Mouse (Mus musculus) cerebellum, adult 2 months (tissue): ENCODE results near the gene AC109138.7. TPM values are rescaled to one million over a fixed set of nuclear protein-coding genes. Genes with fewer than 3 reads are reported as not detected.
A peak's percentile ranks its signal among the peaks of the same experiment; 100 is the strongest.

Experiments
- DNase-seq, 2 experiments: peaks; one replicate each; pipeline ENCODE4 v3.0.0; 2021
- H3K27ac ChIP-seq: fragments of 200-500 bp; 2 replicates; pipeline ENCODE4 v1.5.1; 2012; ENCODE audit warnings: low read length, control low read depth, inconsistent platforms; ENCODE audit not compliant: insufficient read depth
- H3K27me3 ChIP-seq: fragments of 200-500 bp; 2 replicates; pipeline ENCODE4 v1.6.1; 2012; ENCODE audit warnings: inconsistent platforms, mild to moderate bottlenecking, low read length, moderate library complexity; ENCODE audit not compliant: control insufficient read depth, insufficient read depth
- H3K4me1 ChIP-seq: fragments of 200-500 bp; 2 replicates; pipeline ENCODE4 v1.6.1; 2011; ENCODE audit warnings: low read length; ENCODE audit not compliant: control insufficient read depth, insufficient read depth
- H3K4me3 ChIP-seq: fragments of 200-500 bp; replicated peaks from 2 replicates; pipeline ENCODE3; 2011; ENCODE audit warnings: mild to moderate bottlenecking, low read depth, low read length, control low read depth; ENCODE audit not compliant: insufficient read depth
- CTCF ChIP-seq: fragments of 200-500 bp; IDR thresholded peaks from 2 replicates; pipeline ENCODE4 v1.5.1; 2011; ENCODE audit warnings: low read depth, mild to moderate bottlenecking, control low read depth, low read length, moderate library complexity, borderline replicate concordance; ENCODE audit not compliant: insufficient read depth
- POLR2A ChIP-seq: fragments of 200-500 bp; IDR thresholded peaks from 2 replicates; pipeline ENCODE4 v1.6.1; 2011; ENCODE audit warnings: low read length, control low read depth, borderline replicate concordance; ENCODE audit not compliant: insufficient read depth
- WGBS: fragments of 180-500 bp; shearing (Covaris S2); methylation state at CpG from one replicate; pipeline ENCODE4 v1.1.7; 2018; 5-methylcytosine and 5-hydroxymethylcytosine counted together
- polyA plus RNA-seq: library from polyadenylated mRNA; depleted of rRNA; stranded (reverse); fragments of >200 nt; gene quantifications from 2 replicates; pipeline ENCODE4 v1.2.3, GENCODE M21; 2012

The AC109138.7 gene
- polyA plus RNA-seq, 1 experiment, result 0.77 TPM

- Histone ChIP-seq H3K27me3 (no peaks in the 10 kb centered on the region), H3K27ac (peak overlapping the region; percentile 77), H3K4me1 (peaks cover 40% of the 10 kb centered on the region), H3K4me3 (no peak overlapping the region)
- DNase-seq, result peak; percentile 89 to 91
- TF ChIP-seq POLR2A (no peak), CTCF (no peak)
- WGBS, result 9% methylated on average over 12 of the region's 12 CpGs
These were observed 19.1 kb upstream of the AC109138.7 start for GRCm38 (mm10) chr19:4194776-4195650.

- no peak for DNase-seq
- peak overlapping the region; percentile 44 for H3K27ac ChIP-seq
- WGBS, result 22% methylated on average over 2 of the region's 2 CpGs
- H3K4me3 ChIP-seq, result no peak overlapping the region
- peaks cover 47% of the 10 kb centered on the region for H3K4me1 ChIP-seq
- TF ChIP-seq CTCF (no peak), POLR2A (no peak)
- no peaks in the 10 kb centered on the region for H3K27me3 ChIP-seq
These were observed 18.1 kb upstream of the AC109138.7 start for GRCm38 (mm10) chr19:4196048-4196447.

GRCm38 (mm10) chr19:4196548-4196947 lies 17.6 kb upstream of the AC109138.7 start:
- Histone ChIP-seq H3K27me3 (no peaks in the 10 kb centered on the region), H3K4me1 (peaks cover 47% of the 10 kb centered on the region), H3K4me3 (no peak overlapping the region), H3K27ac (peak overlapping the region; percentile 35; the same call in 1 of the 2 replicates)
- 18% methylated on average over 5 of the region's 5 CpGs for WGBS
- TF ChIP-seq CTCF, result no peak
- TF ChIP-seq POLR2A, result no peak
- no peak for DNase-seq

- 65% methylated on average over 3 of the region's 3 CpGs for WGBS
- 0 out of 2 replicates have a peak overlapping the region, but pooled peaks have one; percentile 35 for H3K27ac ChIP-seq
- no peak for DNase-seq
- H3K4me3 ChIP-seq, result no peak overlapping the region
- no peaks in the 10 kb centered on the region for H3K27me3 ChIP-seq
- H3K4me1 ChIP-seq, result peaks cover 47% of the 10 kb centered on the region
- TF ChIP-seq POLR2A, result no peak
- TF ChIP-seq CTCF, result no peak
These were observed 17.0 kb upstream of the AC109138.7 start for GRCm38 (mm10) chr19:4197180-4197579.

GRCm38 (mm10) chr19:4201291-4201909 lies 12.8 kb upstream of the AC109138.7 start, which contains the start of gene Rad9a:
TSS of gene Rad9a (minus strand) at chr19:4201662.
- Histone ChIP-seq H3K4me3 (peak within 1 kb of the TSS; percentile 74), H3K27ac (peak within 1 kb of the TSS; percentile 58), H3K27me3 (no peaks in the 10 kb centered on the region), H3K4me1 (peaks cover 17% of the 10 kb centered on the region)
- TF ChIP-seq POLR2A, result peak; percentile 97
- TF ChIP-seq CTCF, result no peak
- WGBS, result under 1% methylated on average over 34 of the region's 34 CpGs
- peak; percentile 95 to 97 for DNase-seq

GRCm38 (mm10) chr19:4202149-4202548 lies 12.0 kb upstream of the AC109138.7 start:
- TF ChIP-seq CTCF (no peak), POLR2A (no peak)
- Histone ChIP-seq H3K4me3 (peak overlapping the region; percentile 74), H3K27ac (peak overlapping the region; percentile 58), H3K27me3 (no peaks in the 10 kb centered on the region), H3K4me1 (peaks cover 10% of the 10 kb centered on the region)
- DNase-seq, result no peak
- 29% methylated on average over 7 of the region's 7 CpGs for WGBS

GRCm38 (mm10) chr19:4203148-4203547 lies 11.0 kb upstream of the AC109138.7 start:
- Histone ChIP-seq H3K4me1 (peaks cover 7% of the 10 kb centered on the region), H3K27ac (no peak overlapping the region)
- 64% methylated on average over 3 of the region's 3 CpGs for WGBS

More at GRCm38 (mm10) chr19:4203148-4203547, 11.0 kb upstream of the AC109138.7 start:
- H3K27me3 ChIP-seq, result no peaks in the 10 kb centered on the region
- no peak overlapping the region for H3K4me3 ChIP-seq
- TF ChIP-seq CTCF (no peak), POLR2A (no peak)
- DNase-seq, result no peak
